Mouse (Mus musculus): Measurements from ENCODE around the gene Mtap. TPM values are rescaled to one million over a fixed set of nuclear protein-coding genes. Genes with fewer than 3 reads are reported as not detected.

Mtap gene
- polyA plus RNA-seq, 1 experiment from 2014 or later = 91.1 TPM

DNA sequence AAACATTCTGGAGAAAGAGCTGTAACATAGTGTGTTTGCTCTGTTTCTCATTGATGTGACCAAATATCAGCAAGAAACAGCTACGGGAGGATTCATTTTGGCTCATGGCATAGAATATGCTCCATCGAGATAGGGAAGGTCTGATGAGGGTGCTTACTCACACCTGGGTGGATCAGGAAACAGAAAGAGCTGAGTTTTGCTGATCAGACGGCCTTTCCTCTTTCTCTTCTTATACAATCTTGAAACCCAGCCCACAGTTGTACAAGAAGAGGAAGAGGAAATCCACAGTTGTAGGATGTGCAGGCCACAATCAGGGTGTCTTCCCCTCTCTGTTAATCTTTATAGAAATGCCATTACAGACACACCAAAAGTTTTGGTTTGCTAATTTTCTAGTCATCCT, 75.3 kb downstream of the Mtap start:
- WGBS = 78% methylated on average over 3 of the region's 3 CpGs
- Histone ChIP-seq H3K4me3 (ENCODE audit: low read depth, low read length) (no peak overlapping the region), H3K27me3 (ENCODE audit: control insufficient read depth, insufficient read depth, low read length) (no peaks in the 10 kb centered on the region), H3K9ac (ENCODE audit: low read length) (no peak overlapping the region), H3K9me3 (ENCODE audit: control insufficient read depth, low read length) (no peaks in the 10 kb centered on the region), H3K36me3 (ENCODE audit: control insufficient read depth, insufficient read depth, low read length) (no peaks in the 10 kb centered on the region), H3K4me2 (no peak overlapping the region), H3K4me1 (ENCODE audit: control insufficient read depth, insufficient read depth, low read length) (no peaks in the 10 kb centered on the region), H3K27ac (ENCODE audit: low read depth, low read length) (no peak overlapping the region)
- no peak for DNase-seq (ENCODE audit: low spot score, missing footprints)
- ATAC-seq (ENCODE audit: low FRiP score) = no peak

Other genes starting within 250 kb of the Mtap start
- not detected in 2 replicates for gene Cdkn2a, start 157.5 kb downstream of the Mtap start, polyA plus RNA-seq (2014; fragmentation: Nextera tagmentation; extraction: Ambion mirVana)
- gene Cdkn2b, start 173.9 kb downstream of the Mtap start, polyA plus RNA-seq (2014; fragmentation: Nextera tagmentation; extraction: Ambion mirVana) = 0.15 TPM in 1 of 2 replicates, not detected in the other

Data from midbrain, embryonic 11.5 days (tissue).